1 mouse cellular context compared by ENCODE assay signal in genomic region chr10:86022474-86022816, GRCm38 (mm10).
TF ChIP-seq lines count a peak whose summit lies in the region.

No protein-coding gene starts in this region.

TF ChIP-seq in MEL, 35 proteins besides CTCF, POLR2A, EP300 and RAD21 (continued from another document):
- no peak for TF ChIP-seq MAZ (IDR thresholded peaks at IDR 0.05; ENCODE audit: low read depth, low read length)
- 0 out of 2 replicates have a peak, but pooled peaks have one; percentile 11 for TF ChIP-seq TBP (IDR thresholded peaks at IDR 0.05; ENCODE audit: low read depth, low read length)
- no peak for TF ChIP-seq POLR2AphosphoS2 (IDR thresholded peaks at IDR 0.05; ENCODE audit: low read length)
- TF ChIP-seq ETS1 (IDR thresholded peaks at IDR 0.05; ENCODE audit: low read depth, low read length) = peak; percentile 32; the same call in 1 of the 2 replicates
- TF ChIP-seq MYB (IDR thresholded peaks at IDR 0.05; ENCODE audit: low read depth, low read length) = no peak
- TF ChIP-seq E2F4 (IDR thresholded peaks at IDR 0.05; ENCODE audit: borderline replicate concordance, low read depth, low read length) = no peak
- no peak for TF ChIP-seq ZC3H11A (IDR thresholded peaks at IDR 0.05; ENCODE audit: low read depth, low read length)
TF ChIP-seq in MEL: peak in this region for 7.
